Mouse (Mus musculus) kidney, adult 9 months (tissue): ENCODE measurements at regions not wholly inside any gene's neighbourhood (a gene's known extent, or its start where the extent isn't known, plus 50 kb on each side); places are given as distances from the start of the nearest gene placed in this dataset.

ENCODE experiments used
- DNase-seq: peaks from one replicate; pipeline ENCODE4 v3.0.0; 2022

GRCm38 (mm10) chr5:33512253-33512884 lies 78.6 kb upstream of the Nkx1-1 start:
- DNase-seq: no peak

GRCm38 (mm10) chr5:33511529-33512252 lies 77.9 kb upstream of the Nkx1-1 start:
- no peak for DNase-seq

- no peak for DNase-seq
Measured at GRCm38 (mm10) chr5:33505786-33506185, 72.0 kb upstream of the Nkx1-1 start.

GRCm38 (mm10) chr5:33501735-33502495 lies 68.1 kb upstream of the Nkx1-1 start:
- DNase-seq: no peak

GRCm38 (mm10) chr5:33501211-33501610 lies 67.4 kb upstream of the Nkx1-1 start:
- no peak for DNase-seq

- peak; percentile 85 for DNase-seq
Measured at GRCm38 (mm10) chr5:33495900-33496529, 62.2 kb upstream of the Nkx1-1 start.

- no peak for DNase-seq
Measured at GRCm38 (mm10) chr5:33495276-33495675, 61.5 kb upstream of the Nkx1-1 start.

GRCm38 (mm10) chr5:33492604-33493315 lies 59.0 kb upstream of the Nkx1-1 start:
- DNase-seq: no peak

GRCm38 (mm10) chr5:33489286-33489685 lies 55.5 kb upstream of the Nkx1-1 start:
- no peak for DNase-seq

GRCm38 (mm10) chr5:33488152-33488561 lies 54.4 kb upstream of the Nkx1-1 start:
- DNase-seq: no peak

- no peak for DNase-seq
Measured at GRCm38 (mm10) chr5:33485765-33486164, 52.0 kb upstream of the Nkx1-1 start.
